Mouse (Mus musculus): ENCODE measurements around the gene Tnfaip1. TPM values are rescaled to one million over a fixed set of nuclear protein-coding genes. Genes with fewer than 3 reads are reported as not detected.
"Not testable (repeated sequence)": the region's sequence is repeated elsewhere in the genome, so short reads cannot be mapped to it uniquely, and the experiment has no call there.

The Tnfaip1 gene
- total RNA-seq, 2 experiments from 2014 or later, result 44.0 to 48.1 TPM

GRCm38 (mm10) chr11:78540358-78540757, 4.2 kb upstream of the Tnfaip1 start:
- DNase-seq (ENCODE audit: low spot score), result no peak

- no peak for DNase-seq (ENCODE audit: low spot score)
Measured at GRCm38 (mm10) chr11:78536690-78537084, 555 bp upstream of the Tnfaip1 start.

- peak; percentile 50 for DNase-seq (ENCODE audit: low spot score)
Measured at GRCm38 (mm10) chr11:78535376-78536079, 604 bp downstream of the Tnfaip1 start.

GRCm38 (mm10) chr11:78534516-78534915, 1.6 kb downstream of the Tnfaip1 start:
- DNase-seq (ENCODE audit: low spot score), result no peak

- not testable (repeated sequence) for DNase-seq (ENCODE audit: low spot score)
Measured at GRCm38 (mm10) chr11:78531515-78531914, 4.6 kb downstream of the Tnfaip1 start.

GRCm38 (mm10) chr11:78531046-78531445, 5.1 kb downstream of the Tnfaip1 start:
- peak; percentile 43 for DNase-seq (ENCODE audit: low spot score)

GRCm38 (mm10) chr11:78530001-78530400, 6.1 kb downstream of the Tnfaip1 start:
- DNase-seq (ENCODE audit: low spot score), result no peak

- no peak for DNase-seq (ENCODE audit: low spot score)
Measured at GRCm38 (mm10) chr11:78528714-78529113, 7.4 kb downstream of the Tnfaip1 start.

GRCm38 (mm10) chr11:78524838-78525237, 11.3 kb downstream of the Tnfaip1 start:
- no peak for DNase-seq (ENCODE audit: low spot score)

GRCm38 (mm10) chr11:78523241-78523955, 12.7 kb downstream of the Tnfaip1 start:
- DNase-seq (ENCODE audit: low spot score), result no peak

GRCm38 (mm10) chr11:78522481-78522997, 13.6 kb downstream of the Tnfaip1 start:
- peak; percentile 38 for DNase-seq (ENCODE audit: low spot score)

- no peak for DNase-seq (ENCODE audit: low spot score)
Measured at GRCm38 (mm10) chr11:78521880-78522279, 14.3 kb downstream of the Tnfaip1 start.

- DNase-seq (ENCODE audit: low spot score), result no peak
Measured at GRCm38 (mm10) chr11:78518931-78519330, 17.2 kb downstream of the Tnfaip1 start.

- no peak for DNase-seq (ENCODE audit: low spot score)
Measured at GRCm38 (mm10) chr11:78515549-78516325, 20.4 kb downstream of the Tnfaip1 start.

GRCm38 (mm10) chr11:78513106-78513790, 22.9 kb downstream of the Tnfaip1 start:
- DNase-seq (ENCODE audit: low spot score), result no peak

GRCm38 (mm10) chr11:78512025-78512957, 23.8 kb downstream of the Tnfaip1 start, which contains the start of the genes Tmem199 and Poldip2:
TSS of gene Tmem199 (minus strand) at chr11:78512172.
TSS of gene Poldip2 (plus strand) at chr11:78512193.
- peak; percentile 89 for DNase-seq (ENCODE audit: low spot score)

GRCm38 (mm10) chr11:78509148-78509547, 27.0 kb downstream of the Tnfaip1 start:
- no peak for DNase-seq (ENCODE audit: low spot score)

- DNase-seq (ENCODE audit: low spot score), result no peak
Measured at GRCm38 (mm10) chr11:78505430-78505829, 30.7 kb downstream of the Tnfaip1 start.

- no peak for DNase-seq (ENCODE audit: low spot score)
Measured at GRCm38 (mm10) chr11:78502909-78503650, 33.1 kb downstream of the Tnfaip1 start, which contains the start of gene Sebox. TSS of gene Sebox (plus strand) at chr11:78503447.

Data from gastrocnemius, adult 18-20 months (tissue).